Mouse (Mus musculus): ENCODE measurements around the gene Tbp.
A peak's percentile ranks its signal among the peaks of the same experiment; 100 is the strongest.

Gene Tbp

DNA sequence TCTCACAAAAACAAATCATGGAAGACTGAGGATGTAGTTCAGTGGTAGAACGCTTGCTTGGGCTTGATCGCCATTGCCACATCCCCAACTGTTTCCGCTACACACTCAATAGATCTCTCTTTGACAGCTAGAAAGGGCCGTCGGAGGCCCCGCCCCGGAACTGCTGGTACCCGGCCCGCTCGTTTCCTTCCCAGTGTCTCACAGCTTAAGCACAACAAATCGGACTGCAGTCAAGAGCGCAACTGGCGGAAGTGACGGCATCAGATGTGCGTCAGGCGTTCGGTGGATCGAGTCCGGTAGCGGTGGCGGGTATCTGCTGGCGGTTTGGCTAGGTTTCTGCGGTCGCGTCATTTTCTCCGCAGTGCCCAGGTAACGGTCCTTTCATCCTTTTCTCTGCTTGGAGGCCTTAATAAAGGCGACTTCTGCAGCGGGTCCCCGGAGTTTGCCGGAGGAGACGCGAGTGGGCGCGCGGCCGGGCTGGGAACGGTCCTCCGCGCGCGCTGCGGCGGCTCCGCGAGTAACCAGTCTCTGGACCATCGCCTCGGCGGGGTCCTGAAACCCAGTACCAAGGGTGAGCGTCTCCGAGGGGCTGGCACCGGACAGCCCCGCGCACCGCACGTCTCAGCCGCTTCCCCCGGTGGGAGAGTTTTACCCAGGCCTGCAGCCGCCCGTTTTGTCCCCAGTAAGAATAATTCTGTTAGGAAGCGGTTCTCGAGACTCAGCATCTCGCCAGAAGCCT, at the start of gene Tbp, which contains the start of gene Psmb1:
TSS of gene Tbp (plus strand) at position 233 of the 739 bp plus-strand sequence.
TSS of gene Psmb1 (minus strand) at position 96 of the 739 bp plus-strand sequence.
- DNase-seq (ENCODE audit: low spot score in 2 of 2): peak; percentile 94 to 96

GRCm38 (mm10) chr17:15455203-15455602, 44.5 kb upstream of the Tbp start:
- no peak for DNase-seq (ENCODE audit: low spot score in 2 of 2)

DNA sequence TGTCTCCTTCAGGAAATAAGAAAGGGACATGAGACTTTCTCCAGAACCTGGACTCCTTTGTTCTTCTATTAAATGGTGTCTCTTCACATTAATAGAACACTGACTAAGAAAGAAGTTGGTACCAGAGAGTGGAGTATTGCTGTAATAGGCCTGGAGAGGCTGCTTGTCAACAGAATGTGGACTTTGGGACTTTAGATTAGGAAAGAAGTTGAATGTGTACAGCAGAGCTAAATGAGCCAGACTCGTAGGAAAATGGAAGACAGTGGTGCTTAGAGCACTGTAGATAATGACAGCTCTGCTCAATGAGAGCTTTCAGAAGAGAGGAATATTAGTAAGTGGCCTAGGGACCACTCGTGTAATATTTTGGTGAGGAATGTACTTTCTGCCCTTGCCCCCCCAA, 43.1 kb upstream of the Tbp start:
- DNase-seq (ENCODE audit: low spot score in 2 of 2): no peak

- no peak for DNase-seq (ENCODE audit: low spot score in 2 of 2)
Observed at GRCm38 (mm10) chr17:15459761-15460160, 39.9 kb upstream of the Tbp start.

GRCm38 (mm10) chr17:15461921-15462495, 37.7 kb upstream of the Tbp start:
- no peak for DNase-seq (ENCODE audit: low spot score in 2 of 2)

DNA sequence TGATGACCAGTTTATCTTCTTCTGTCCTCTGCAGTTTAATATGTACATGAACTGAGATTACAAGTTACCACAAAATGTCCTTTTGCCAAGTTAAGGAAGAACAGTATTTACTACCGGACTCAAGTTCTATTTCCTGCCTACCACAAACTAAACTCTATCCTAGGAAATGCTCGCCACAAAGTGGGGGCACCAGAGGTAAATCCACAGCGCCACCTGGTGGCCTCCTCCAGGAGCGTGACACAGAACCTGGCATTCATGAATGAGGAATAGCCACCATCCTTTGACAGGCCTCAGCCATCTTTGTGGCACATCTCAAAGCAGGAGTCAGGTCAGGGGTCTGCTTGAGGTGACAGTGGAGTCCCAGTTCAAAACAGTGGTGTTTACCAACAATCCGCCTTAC, 32.0 kb upstream of the Tbp start:
- peak; percentile 42 to 61 for DNase-seq (ENCODE audit: low spot score in 2 of 2)

- no peak for DNase-seq (ENCODE audit: low spot score in 2 of 2)
Observed at GRCm38 (mm10) chr17:15472671-15473070, 27.0 kb upstream of the Tbp start.

GRCm38 (mm10) chr17:15490542-15490941, 9.1 kb upstream of the Tbp start:
- DNase-seq (ENCODE audit: low spot score in 2 of 2): no peak

DNA sequence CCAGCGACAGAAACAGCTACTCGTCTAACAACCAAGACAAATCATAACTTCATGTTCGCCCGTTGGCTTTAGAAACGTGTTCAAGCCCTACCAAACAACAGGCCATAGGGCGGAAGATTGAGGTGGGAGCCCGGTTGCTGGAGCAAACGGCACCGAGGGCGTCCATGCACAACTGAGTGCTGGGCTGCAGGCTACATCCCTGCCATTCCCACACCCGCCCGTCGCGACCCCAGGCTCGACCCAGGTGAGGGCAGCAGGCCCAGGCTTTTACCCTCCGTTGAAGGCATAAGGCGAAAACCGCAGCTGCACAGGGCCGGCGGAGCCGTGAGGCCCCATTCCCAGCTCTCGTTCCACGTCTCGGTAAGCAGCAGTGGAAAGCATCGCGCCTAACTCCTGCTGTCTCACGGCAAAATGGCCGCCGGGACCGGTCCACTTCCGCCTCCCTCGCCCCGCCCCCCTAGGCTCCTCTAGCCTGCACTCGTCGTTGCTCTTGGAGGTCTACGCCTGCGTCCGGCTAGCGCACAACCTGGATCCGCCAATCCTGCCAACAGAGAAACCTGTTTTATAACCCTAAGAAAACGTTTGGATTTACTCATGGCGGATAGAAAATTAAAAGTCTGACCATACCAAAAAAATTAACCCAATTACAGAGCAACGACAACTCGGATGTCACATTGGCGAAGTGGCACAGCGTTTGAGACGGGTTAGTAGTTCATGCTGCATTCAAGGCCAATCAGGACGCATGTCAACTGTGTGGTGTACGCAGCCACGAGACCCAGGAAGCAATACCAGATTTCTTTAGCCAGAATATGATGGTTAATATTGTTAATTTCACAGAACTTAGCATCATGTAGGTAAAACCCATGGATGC, 1.6 kb upstream of the Tbp start:
- peak; percentile 88 to 92 for DNase-seq (ENCODE audit: low spot score in 2 of 2)

- no peak for DNase-seq (ENCODE audit: low spot score in 2 of 2)
Observed at GRCm38 (mm10) chr17:15498753-15499113, 955 bp upstream of the Tbp start.

DNA sequence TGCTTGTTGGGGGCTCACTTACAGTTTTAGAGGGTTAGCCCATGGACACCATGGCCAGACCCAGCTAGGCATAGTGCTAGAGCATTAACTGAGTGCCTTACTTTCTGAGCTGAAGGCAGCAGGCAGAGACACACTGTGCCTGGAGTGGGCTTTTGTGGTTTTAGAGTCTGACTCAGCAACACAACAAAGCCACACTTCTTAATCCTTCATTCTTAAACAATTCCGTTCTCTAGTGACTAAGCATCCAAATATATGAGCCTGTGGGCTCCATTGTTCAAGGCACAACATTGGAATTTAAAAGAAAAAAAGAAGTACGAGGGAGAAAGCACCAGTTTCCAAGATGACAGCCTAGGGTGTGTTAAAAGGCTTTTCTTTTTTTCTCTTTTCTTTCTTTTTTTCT, 11.0 kb downstream of the Tbp start:
- DNase-seq (ENCODE audit: low spot score in 2 of 2): no peak

- DNase-seq (ENCODE audit: low spot score in 2 of 2): no peak
Observed at GRCm38 (mm10) chr17:15517776-15518175, 18.1 kb downstream of the Tbp start.

DNA sequence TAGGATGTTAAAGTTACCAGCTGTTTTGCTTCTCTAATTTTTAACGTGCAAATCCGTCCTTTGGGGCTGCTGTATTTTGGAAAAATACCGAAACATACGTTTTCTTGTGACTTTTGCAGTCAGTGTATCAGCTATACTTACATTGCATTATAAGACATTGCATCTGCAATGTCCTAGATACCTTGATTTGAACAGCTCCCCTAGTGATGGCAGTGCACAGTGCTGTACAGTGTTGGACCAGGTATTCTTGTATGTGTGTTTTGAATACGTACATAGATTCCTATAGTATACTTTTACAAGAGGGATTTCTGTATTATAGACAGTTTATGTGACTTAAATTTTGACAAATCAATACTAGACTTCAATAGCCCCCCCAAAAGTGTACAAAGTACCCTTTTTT, 18.5 kb downstream of the Tbp start:
- DNase-seq (ENCODE audit: low spot score in 2 of 2): no peak

DNA sequence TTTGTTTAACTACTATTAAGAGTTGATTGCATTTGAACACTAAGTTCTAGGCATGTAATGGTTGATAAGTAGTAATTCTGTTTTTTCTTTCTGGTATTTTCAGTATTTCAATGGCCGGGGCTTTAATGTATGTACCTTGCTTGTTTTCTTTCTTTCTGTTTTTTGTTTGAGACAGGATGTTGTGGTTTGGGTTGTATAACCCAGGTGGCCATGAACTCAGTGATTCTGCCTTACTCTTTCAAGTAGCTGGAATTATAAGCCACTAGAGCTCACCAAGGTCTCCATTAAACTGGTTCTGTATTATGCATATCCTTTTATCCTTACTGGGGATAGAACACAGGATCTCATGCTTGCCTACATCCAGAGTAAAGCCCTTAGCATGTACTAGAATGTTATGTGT, 19.1 kb downstream of the Tbp start:
- DNase-seq (ENCODE audit: low spot score in 2 of 2): no peak

GRCm38 (mm10) chr17:15526304-15526703, 26.6 kb downstream of the Tbp start:
- DNase-seq (ENCODE audit: low spot score in 2 of 2): no peak

GRCm38 (mm10) chr17:15526986-15527810, 27.5 kb downstream of the Tbp start, which contains the start of gene Pdcd2:
TSS of gene Pdcd2 (minus strand) at chr17:15527301.
- DNase-seq (ENCODE audit: low spot score in 2 of 2): peak; percentile 93

GRCm38 (mm10) chr17:15527811-15528136, 28.1 kb downstream of the Tbp start:
- DNase-seq (ENCODE audit: low spot score in 2 of 2): no peak

DNA sequence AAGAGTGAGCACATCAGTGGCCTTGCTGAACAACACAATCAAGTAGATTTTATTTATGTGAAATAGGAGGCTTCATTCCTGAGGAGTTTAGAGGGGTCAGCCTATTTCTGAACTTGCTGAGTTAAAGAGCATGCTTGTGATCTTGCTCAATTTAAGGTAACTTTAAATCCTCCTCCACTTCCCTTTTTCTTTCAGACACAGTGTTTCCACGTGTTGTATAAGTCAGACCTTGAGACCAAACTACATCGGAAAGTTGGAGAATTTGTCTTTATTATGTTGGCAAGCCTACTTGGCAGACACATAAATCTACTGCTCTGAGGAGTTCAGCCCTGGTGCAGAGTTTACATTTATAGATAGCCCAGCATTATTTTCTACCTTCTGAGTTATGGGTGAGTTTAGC, 29.2 kb downstream of the Tbp start:
- no peak for DNase-seq (ENCODE audit: low spot score in 2 of 2)

GRCm38 (mm10) chr17:15530141-15530540, 30.5 kb downstream of the Tbp start:
- peak in 1 of 2 experiments; percentile 50 for DNase-seq (ENCODE audit: low spot score in 2 of 2)

DNA sequence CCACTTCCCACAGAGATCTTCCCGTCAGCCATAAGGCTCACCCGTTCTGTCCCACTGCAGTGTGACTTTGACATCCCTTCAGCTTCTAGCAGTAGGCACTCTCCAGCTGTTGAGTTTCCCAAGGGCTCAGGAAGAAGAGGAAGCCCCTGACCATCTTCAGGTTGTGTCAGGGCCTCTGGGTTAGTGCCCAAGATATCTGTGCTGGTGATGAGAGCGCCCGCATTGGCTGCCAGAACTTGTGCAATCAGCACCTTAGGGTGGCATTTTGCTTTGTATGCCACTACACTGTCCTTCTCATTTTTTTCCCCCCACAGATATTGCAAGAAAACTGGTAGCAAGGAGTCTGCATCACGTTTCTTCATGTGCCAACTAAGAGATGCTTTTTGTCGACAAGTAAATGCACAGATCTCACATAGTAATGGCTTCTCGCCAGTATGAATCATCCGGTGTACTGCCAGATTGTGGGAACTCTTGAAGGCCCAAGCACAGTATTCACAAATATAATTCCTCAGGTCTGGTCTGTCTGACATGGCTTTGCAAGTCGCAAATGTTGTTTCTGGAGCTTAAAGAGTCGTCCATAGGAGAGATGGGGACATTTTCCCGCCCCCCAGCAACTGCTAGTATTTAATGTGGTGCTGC, 35.6 kb downstream of the Tbp start:
- DNase-seq (ENCODE audit: low spot score in 2 of 2): no peak

DNA sequence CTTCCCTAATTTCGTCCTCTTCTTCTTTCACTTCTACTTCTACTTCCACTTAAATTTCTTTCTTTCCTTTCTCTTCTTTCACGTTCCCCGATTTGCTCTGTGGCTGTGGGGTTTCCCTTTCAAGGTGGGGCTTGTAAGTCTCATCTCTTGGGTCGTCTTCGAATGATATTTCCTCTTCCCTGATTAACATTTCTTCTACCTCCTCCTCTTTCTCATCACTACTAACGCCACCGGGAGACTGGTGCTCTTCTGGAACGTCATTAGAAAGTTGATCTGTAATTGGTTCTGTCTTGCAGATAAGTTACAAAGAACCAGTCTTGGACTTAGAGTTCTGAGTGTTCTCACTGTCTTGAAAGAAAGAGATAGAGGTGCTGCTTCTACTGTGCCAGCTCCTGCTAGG, 36.3 kb downstream of the Tbp start:
- no peak for DNase-seq (ENCODE audit: low spot score in 2 of 2)
